Mouse (Mus musculus) brain, embryonic 14.5 days (tissue): ENCODE results near the gene Msh4.

Experiments
- CTCF ChIP-seq: fragments of 200-500 bp; IDR thresholded peaks from 2 replicates; pipeline ENCODE4 v1.5.1; 2012; ENCODE audit warnings: inconsistent platforms, mild to moderate bottlenecking, moderate library complexity, borderline replicate concordance; ENCODE audit not compliant: insufficient read depth, insufficient read length; ENCODE audit errors: extremely low read depth
- POLR2A ChIP-seq: fragments of 200-500 bp; IDR thresholded peaks from 2 replicates; pipeline ENCODE4 v1.6.1; 2012; ENCODE audit warnings: mild to moderate bottlenecking, inconsistent platforms, borderline replicate concordance; ENCODE audit not compliant: poor library complexity, insufficient read depth, insufficient read length, severe bottlenecking; ENCODE audit errors: extremely low read depth

- no peak for TF ChIP-seq POLR2A
- TF ChIP-seq CTCF: no peak
Measured at GRCm38 (mm10) chr3:153940021-153940420, 34.1 kb upstream of the Msh4 start.
